Mouse (Mus musculus): ENCODE data around the gene Mpig6b. TPM values are rescaled to one million over a fixed set of nuclear protein-coding genes. Genes with fewer than 3 reads are reported as not detected.

Gene Mpig6b
- polyA plus RNA-seq, 1 experiment = 0.39 TPM

DNA sequence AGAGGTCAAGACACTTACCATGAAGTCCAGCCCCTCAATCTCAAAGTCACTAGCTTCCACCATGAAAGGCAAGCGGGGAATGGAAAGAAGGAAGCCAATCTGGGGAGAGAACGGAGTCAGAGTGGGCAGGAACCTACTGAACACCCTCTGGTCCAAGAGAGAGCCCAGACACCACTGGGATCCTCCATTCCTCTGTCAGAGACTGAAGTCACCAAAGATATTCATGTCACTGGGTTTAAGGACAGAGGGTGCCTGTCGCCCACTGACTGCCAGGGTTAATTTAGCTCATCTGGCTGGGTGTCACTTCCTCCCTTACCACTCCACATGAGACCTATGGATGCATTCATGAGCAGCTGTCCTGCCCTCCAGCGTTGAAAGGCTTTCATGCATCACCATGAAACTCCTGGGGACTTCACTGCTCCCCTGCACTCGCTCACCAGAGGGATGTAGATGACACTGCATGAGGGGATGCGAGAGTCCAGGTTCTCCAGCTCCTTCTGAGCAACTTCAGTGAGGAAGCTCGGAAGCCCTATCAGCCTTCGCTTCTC lies 33.6 kb downstream of the Mpig6b start:
- Histone ChIP-seq H3K4me3 (ENCODE audit: low read depth, low read length) (no peak overlapping the region), H3K4me1 (ENCODE audit: control insufficient read depth, insufficient read depth, insufficient read length, low read length) (no peaks in the 10 kb centered on the region; the same call in 1 of the 2 replicates), H3K36me3 (ENCODE audit: control insufficient read depth, insufficient read depth, low read length) (no peaks in the 10 kb centered on the region), H3K27me3 (ENCODE audit: control insufficient read depth, insufficient read depth, low read length) (no peaks in the 10 kb centered on the region), H3K27ac (ENCODE audit: insufficient read depth, low read depth, low read length) (no peak overlapping the region)
- no peak for TF ChIP-seq POLR2A (IDR thresholded peaks at IDR 0.05; ENCODE audit: low read depth, low read length)
- no peak for TF ChIP-seq CTCF (IDR thresholded peaks at IDR 0.05; ENCODE audit: extremely low read depth, insufficient read length, insufficient replicate concordance, low read depth, low read length)
- 71% methylated on average over 8 of the region's 8 CpGs for WGBS

DNA sequence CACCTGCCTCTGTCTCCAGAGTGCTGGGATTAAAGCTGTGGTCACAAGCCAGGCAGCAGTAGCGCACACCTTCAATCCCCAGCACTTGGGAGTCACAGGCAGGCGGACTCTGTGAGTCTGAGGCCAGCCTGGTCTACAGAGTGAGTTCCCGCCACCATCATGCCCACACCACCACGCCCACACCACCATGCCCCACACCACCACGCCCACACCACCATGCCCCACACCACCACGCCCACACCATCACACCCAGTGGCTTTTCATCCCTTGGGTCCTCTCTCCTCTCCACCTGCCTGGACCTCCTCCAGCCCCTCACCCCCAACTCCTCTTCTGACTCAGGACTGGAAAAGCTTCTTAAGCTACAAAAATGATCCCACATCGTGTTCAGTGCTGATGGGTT lies 34.1 kb downstream of the Mpig6b start:
- 57% methylated on average over 5 of the region's 7 CpGs for WGBS
- no peaks in the 10 kb centered on the region for H3K27me3 ChIP-seq (ENCODE audit: control insufficient read depth, insufficient read depth, low read length)

DNA sequence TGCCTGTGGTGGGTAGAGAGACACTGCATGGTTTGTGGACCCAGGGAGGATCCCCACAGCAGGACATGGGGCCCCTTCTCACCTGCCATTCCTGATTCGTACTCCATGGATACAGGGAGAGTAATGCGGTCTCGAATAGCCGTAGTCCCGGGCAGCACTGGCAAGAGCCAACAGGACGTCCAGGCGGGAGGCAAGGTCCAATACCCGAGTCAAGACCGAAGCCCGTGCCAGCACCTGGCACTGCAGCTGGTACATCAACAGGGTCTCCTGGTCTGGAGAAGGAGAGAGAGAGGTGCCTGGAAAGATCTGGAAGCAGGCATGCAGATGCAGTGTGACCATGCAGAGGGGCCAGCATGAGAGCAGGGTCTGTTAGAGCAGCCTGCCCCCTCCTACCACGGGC lies 34.7 kb downstream of the Mpig6b start:
- TF ChIP-seq POLR2A (IDR thresholded peaks at IDR 0.05; ENCODE audit: low read depth, low read length) (no peak), CTCF (IDR thresholded peaks at IDR 0.05; ENCODE audit: extremely low read depth, insufficient read length, insufficient replicate concordance, low read depth, low read length) (no peak)
- Histone ChIP-seq H3K27me3 (ENCODE audit: control insufficient read depth, insufficient read depth, low read length) (no peaks in the 10 kb centered on the region), H3K4me3 (ENCODE audit: low read depth, low read length) (no peak overlapping the region), H3K36me3 (ENCODE audit: control insufficient read depth, insufficient read depth, low read length) (no peaks in the 10 kb centered on the region), H3K27ac (ENCODE audit: insufficient read depth, low read depth, low read length) (no peak overlapping the region), H3K4me1 (ENCODE audit: control insufficient read depth, insufficient read depth, insufficient read length, low read length) (no peaks in the 10 kb centered on the region; the same call in 1 of the 2 replicates)
- WGBS = 82% methylated on average over 11 of the region's 11 CpGs

More for the DNA sequence above, 34.1 kb downstream of the Mpig6b start:
- Histone ChIP-seq H3K4me1 (ENCODE audit: control insufficient read depth, insufficient read depth, insufficient read length, low read length) (no peaks in the 10 kb centered on the region; the same call in 1 of the 2 replicates), H3K36me3 (ENCODE audit: control insufficient read depth, insufficient read depth, low read length) (no peaks in the 10 kb centered on the region), H3K27ac (ENCODE audit: insufficient read depth, low read depth, low read length) (no peak overlapping the region), H3K4me3 (ENCODE audit: low read depth, low read length) (no peak overlapping the region)
- no peak for TF ChIP-seq POLR2A (IDR thresholded peaks at IDR 0.05; ENCODE audit: low read depth, low read length)
- TF ChIP-seq CTCF (IDR thresholded peaks at IDR 0.05; ENCODE audit: extremely low read depth, insufficient read length, insufficient replicate concordance, low read depth, low read length) = no peak

DNA sequence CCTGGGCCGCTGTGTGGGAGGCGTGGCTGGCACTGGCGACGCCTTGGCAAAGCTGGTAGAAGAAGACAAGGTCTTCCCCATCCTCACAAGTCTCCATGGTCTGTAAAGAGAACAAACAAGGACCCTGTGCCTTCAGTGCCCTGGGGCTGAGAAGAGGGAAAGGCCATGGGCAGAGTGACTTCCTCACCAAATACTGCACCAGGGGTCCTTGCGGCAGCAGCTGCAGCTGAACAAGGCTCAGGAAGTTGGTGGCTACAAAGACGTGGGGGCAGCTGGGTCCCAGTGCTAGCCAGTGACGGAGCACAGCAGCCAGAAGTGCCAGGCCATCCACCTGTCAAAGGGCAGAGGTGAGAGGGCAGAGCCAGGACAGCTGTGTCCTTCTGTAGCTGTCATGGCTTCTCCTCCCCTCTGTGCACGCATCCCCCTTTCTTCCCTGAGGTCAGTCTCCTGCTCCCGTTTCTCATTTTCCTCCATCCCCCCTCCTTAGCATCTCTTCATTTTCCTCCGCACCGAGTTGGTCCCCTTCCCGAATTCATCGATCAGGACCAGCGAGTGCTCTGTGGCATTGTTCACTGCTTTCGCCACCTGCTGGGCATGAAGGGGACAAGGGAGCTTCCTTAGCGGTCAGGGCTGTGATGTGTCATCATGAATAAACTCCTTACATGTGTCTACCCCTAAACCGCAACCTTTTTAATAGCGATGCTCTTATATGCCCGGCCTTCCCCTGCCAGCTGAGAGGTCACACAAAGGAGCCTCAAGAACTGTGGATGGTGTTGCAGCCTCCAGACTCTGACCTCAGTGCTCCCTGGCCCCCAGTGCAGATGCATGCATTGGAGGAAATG lies 36.1 kb downstream of the Mpig6b start:
- Histone ChIP-seq H3K4me1 (ENCODE audit: control insufficient read depth, insufficient read depth, insufficient read length, low read length) (peaks cover 2% of the 10 kb centered on the region; the same call in 1 of the 2 replicates), H3K4me3 (ENCODE audit: low read depth, low read length) (no peak overlapping the region), H3K27ac (ENCODE audit: insufficient read depth, low read depth, low read length) (no peak overlapping the region), H3K27me3 (ENCODE audit: control insufficient read depth, insufficient read depth, low read length) (no peaks in the 10 kb centered on the region), H3K36me3 (ENCODE audit: control insufficient read depth, insufficient read depth, low read length) (no peaks in the 10 kb centered on the region)
- 42% methylated on average over 19 of the region's 19 CpGs for WGBS
- TF ChIP-seq POLR2A (IDR thresholded peaks at IDR 0.05; ENCODE audit: low read depth, low read length) (no peak), CTCF (IDR thresholded peaks at IDR 0.05; ENCODE audit: extremely low read depth, insufficient read length, insufficient replicate concordance, low read depth, low read length) (peak; percentile 55; the same call in 1 of the 2 replicates)

DNA sequence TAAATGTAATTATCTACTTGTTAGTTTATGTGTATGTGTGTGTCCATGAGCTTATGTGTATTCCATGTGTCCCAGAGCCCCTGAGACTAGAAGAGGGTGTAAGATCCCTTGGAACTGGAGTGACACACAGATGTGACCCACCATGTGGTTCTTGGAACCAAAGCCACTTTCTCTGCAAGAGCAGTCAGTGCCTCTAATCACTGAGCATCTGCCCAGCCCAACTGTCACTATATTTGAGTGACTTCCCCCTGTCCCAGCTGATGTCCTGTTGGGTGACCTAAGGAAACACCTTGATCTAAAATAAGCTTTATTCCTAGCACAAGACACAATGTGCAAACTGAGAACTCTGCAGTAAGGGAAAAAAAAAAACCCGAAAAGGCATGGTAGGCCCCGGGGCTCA lies 37.7 kb downstream of the Mpig6b start:
- H3K4me1 ChIP-seq (ENCODE audit: control insufficient read depth, insufficient read depth, insufficient read length, low read length) = peaks cover 15% of the 10 kb centered on the region
- H3K4me3 ChIP-seq (ENCODE audit: low read depth, low read length) = no peak overlapping the region
- H3K27me3 ChIP-seq (ENCODE audit: control insufficient read depth, insufficient read depth, low read length) = no peaks in the 10 kb centered on the region
- H3K36me3 ChIP-seq (ENCODE audit: control insufficient read depth, insufficient read depth, low read length) = no peaks in the 10 kb centered on the region
- 65% methylated on average over 2 of the region's 2 CpGs for WGBS
- no peak overlapping the region for H3K27ac ChIP-seq (ENCODE audit: insufficient read depth, low read depth, low read length)
- TF ChIP-seq POLR2A (IDR thresholded peaks at IDR 0.05; ENCODE audit: low read depth, low read length) = no peak
- TF ChIP-seq CTCF (IDR thresholded peaks at IDR 0.05; ENCODE audit: extremely low read depth, insufficient read length, insufficient replicate concordance, low read depth, low read length) = no peak

DNA sequence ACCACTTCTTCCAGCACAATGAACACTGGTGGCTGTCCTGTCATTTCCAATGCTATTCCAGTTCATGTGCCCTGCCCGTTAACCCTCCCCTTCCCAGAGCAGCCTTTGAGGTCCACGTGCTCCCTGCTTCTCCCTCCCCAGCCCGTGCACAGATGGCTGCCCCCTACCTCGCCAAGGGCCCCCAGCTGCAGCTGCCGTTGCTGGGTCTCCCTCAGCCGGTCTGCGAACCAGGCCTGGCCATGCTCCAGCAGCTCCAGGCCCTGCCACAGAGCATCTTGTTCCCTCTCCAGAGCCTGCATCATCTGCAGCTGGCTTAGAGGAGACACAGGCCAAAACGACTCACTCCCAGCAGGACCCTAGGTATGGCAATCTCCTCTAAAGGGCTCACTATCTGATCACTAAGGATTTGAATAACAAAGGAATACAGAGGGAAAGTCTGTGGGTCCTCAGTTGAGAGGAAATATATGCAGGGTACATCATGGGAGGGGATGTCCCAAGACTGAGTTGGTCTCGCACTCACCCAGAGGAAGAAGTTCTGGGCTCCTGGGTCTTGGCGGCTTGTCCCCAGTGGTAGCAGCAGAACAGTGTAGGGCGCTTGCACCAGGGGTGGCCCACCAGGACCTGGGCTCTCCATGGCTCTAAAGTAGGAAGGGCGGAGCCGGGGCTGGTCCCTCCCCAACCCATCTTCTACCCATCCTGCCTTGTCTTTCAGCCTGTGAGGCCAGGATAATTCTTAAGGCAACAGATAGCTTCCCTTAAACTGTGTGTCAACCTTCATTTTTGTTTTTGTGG lies 38.5 kb downstream of the Mpig6b start, which contains the start of gene Sapcd1:
Gene Sapcd1, minus strand, starts transcription at position 740 of the 792 bp plus-strand sequence.
- TF ChIP-seq CTCF (IDR thresholded peaks at IDR 0.05; ENCODE audit: extremely low read depth, insufficient read length, insufficient replicate concordance, low read depth, low read length) (no peak), POLR2A (IDR thresholded peaks at IDR 0.05; ENCODE audit: low read depth, low read length) (no peak)
- no peak within 1 kb of the TSS for H3K4me3 ChIP-seq (ENCODE audit: low read depth, low read length)
- no peaks in the 10 kb centered on the region for H3K27me3 ChIP-seq (ENCODE audit: control insufficient read depth, insufficient read depth, low read length)
- WGBS = 64% methylated on average over 13 of the region's 13 CpGs
- H3K27ac ChIP-seq (ENCODE audit: insufficient read depth, low read depth, low read length) = no peak within 1 kb of the TSS
- peaks cover 21% of the 10 kb centered on the region for H3K4me1 ChIP-seq (ENCODE audit: control insufficient read depth, insufficient read depth, insufficient read length, low read length)
- no peaks in the 10 kb centered on the region for H3K36me3 ChIP-seq (ENCODE audit: control insufficient read depth, insufficient read depth, low read length)

All from small intestine, adult 2 months (tissue).